Mouse (Mus musculus) cortical plate, adult 2 months (tissue): ENCODE data around the gene Trmt2a.

Experiments
- CTCF ChIP-seq: fragments of 200-500 bp; IDR thresholded peaks from 2 replicates; pipeline ENCODE4 v1.5.1; 2011; ENCODE audit warnings: mild to moderate bottlenecking, control low read depth, low read length; ENCODE audit not compliant: insufficient read depth; ENCODE audit errors: extremely low read depth
- POLR2A ChIP-seq: fragments of 200-500 bp; IDR thresholded peaks from 2 replicates; pipeline ENCODE4 v1.6.1; 2011; ENCODE audit warnings: mild to moderate bottlenecking, low read length, control low read depth; ENCODE audit not compliant: insufficient read depth; ENCODE audit errors: extremely low read depth

DNA sequence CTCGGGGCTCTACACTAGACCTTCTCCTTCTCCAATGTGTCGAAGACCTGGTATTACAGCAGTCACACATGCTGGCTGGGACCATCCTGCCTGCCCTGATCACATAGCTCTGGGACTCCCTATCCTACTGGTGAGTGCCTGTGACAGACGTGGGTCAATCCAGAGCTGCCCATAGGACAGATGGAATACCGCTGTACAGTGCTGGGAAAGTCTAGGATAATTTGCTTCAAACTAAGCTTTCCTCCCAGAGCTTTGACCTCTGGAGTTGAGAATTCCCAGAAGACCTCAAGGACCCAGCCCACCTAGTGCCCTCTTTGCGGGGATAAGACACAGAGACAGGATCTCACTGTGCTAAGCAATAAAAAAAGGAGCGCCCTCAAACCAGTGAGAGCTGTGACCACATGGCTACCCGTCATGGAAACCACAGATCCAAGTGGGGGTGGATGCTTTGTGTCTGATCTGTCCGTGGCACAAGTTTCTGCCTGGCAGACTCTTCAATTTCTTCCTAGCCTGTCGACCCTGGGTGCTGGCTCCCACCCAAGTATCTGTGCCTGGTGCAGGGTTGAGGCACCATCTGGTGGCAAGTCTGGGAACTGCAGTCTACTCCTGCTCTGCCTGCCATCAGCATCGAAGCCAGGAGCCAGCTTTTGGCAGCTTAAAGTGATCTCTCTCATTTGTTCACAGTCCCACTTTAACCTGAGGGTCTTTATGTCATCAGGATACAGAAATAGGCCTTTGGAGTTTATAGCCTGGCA is 36.9 kb upstream of the Trmt2a start:
- peak; percentile 98 for TF ChIP-seq CTCF
- TF ChIP-seq POLR2A, result no peak
